Mouse (Mus musculus) G1E (cell line): ENCODE results near the gene Rbm4. TPM values are rescaled to one million over a fixed set of nuclear protein-coding genes. Genes with fewer than 3 reads are reported as not detected.

Experiments used
- ATAC-seq: 2 replicates; pipeline ENCODE4 v1.8.0; 2016; ENCODE audit warnings: mild to moderate bottlenecking; ENCODE audit not compliant: insufficient number of reproducible peaks, poor library complexity, low FRiP score, severe bottlenecking; ENCODE audit errors: extremely low read depth
- DNase-seq: peaks from one replicate; pipeline ENCODE4 v3.0.0; 2012; ENCODE audit warnings: low spot score
- H3K27me3 ChIP-seq: 2 replicates; pipeline ENCODE4 v1.6.1; 2012; ENCODE audit warnings: mild to moderate bottlenecking, low read length, inconsistent platforms; ENCODE audit not compliant: insufficient read depth
- H3K36me3 ChIP-seq: replicated peaks from 2 replicates; pipeline ENCODE3; 2012; ENCODE audit warnings: mild to moderate bottlenecking, inconsistent platforms
- H3K4me1 ChIP-seq: 2 replicates; pipeline ENCODE4 v1.6.1; 2012; ENCODE audit warnings: low read depth, low read length, inconsistent platforms, mixed read lengths; ENCODE audit not compliant: insufficient read depth
- H3K4me3 ChIP-seq: 2 replicates; pipeline ENCODE4 v1.5.1; 2012; ENCODE audit warnings: low read depth, mild to moderate bottlenecking, inconsistent platforms, low read length, moderate library complexity, mixed read lengths
- H3K9me3 ChIP-seq: replicated peaks from 2 replicates; pipeline ENCODE4 v1.6.1; 2012; ENCODE audit warnings: inconsistent platforms
- CTCF ChIP-seq: IDR thresholded peaks from 2 replicates; pipeline ENCODE4 v1.5.1; 2012; ENCODE audit warnings: low read depth, low read length, inconsistent platforms, mixed read lengths
- GATA1 ChIP-seq: IDR thresholded peaks from 2 replicates; pipeline ENCODE4 v1.6.1; 2012; ENCODE audit warnings: borderline replicate concordance, low read length, inconsistent platforms, mixed read lengths
- GATA2 ChIP-seq: IDR thresholded peaks from 2 replicates; pipeline ENCODE4 v1.6.1; 2012; ENCODE audit warnings: low read depth, low read length, inconsistent platforms, borderline replicate concordance
- POLR2AphosphoS5 ChIP-seq: IDR thresholded peaks from 2 replicates; pipeline ENCODE4 v1.6.1; 2012; ENCODE audit warnings: low read depth, low read length, inconsistent platforms; ENCODE audit not compliant: insufficient replicate concordance
- TAL1 ChIP-seq: conservative IDR thresholded peaks from 2 replicates; pipeline ENCODE4 v1.6.1; 2012; ENCODE audit warnings: low read depth, low read length, inconsistent platforms, mixed read lengths
- polyA plus RNA-seq: library from polyadenylated mRNA; stranded (reverse); fragments of >175 nt; gene quantifications from 2 replicates; pipeline ENCODE4 v1.2.3, GENCODE M21; 2012
- total RNA-seq, 2 experiments: library from RNA; stranded (forward) in 1 of 2; stranded (reverse) in 1 of 2; fragments of 200-1000 nt in 1 of 2; fragments of >200 nt in 1 of 2; fragmentation: Nextera tagmentation in 1 of 2; gene quantifications; 2 replicates each; pipeline ENCODE4 v1.2.3; 2014 to 2017

Rbm4 gene
- total RNA-seq (2014; fragmentation: Nextera tagmentation) (50.8 and 72.4 TPM in 2 replicates), total RNA-seq (2017) (80.4 and 99.5 TPM in 2 replicates), polyA plus RNA-seq (3.6 and 19.9 TPM in 2 replicates)

DNA sequence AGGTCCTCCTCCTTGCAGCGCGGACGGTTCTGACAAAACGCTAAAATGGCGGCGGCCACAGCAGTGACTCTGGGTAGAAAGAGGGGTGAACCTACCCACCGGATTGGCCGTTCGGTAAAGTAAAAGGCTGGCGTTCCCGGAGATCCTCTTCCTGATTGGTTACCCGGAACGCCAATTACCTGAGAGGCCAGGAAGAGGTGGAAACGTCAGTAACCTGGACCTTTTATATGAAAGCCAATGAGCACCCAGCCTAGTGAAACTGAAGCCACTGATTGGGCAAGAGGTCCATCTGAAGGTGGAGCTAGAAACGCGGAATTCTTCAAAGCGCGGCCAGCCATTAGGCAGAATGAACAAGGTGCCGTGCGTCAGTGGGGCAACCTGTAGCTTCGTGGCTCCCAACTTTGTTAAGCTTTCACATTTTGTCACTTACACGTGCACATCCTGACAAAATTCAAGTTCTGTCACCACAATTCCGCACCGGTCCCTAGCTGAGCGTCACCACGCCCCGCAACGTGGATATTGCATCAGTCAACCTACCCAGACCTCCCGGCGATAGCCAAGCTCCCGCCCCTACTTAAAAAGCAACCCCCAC, at the start of gene Rbm4:
Gene Rbm4 (minus strand): TSS at position 71 of the 592 bp plus-strand sequence.
- H3K36me3 ChIP-seq: peaks cover 72% of the 10 kb centered on the region
- no peaks in the 10 kb centered on the region for H3K9me3 ChIP-seq
- peak within 1 kb of the TSS; percentile 78 for H3K4me3 ChIP-seq
- ATAC-seq (peak; percentile 99), DNase-seq (peak; percentile 95)
- H3K4me1 ChIP-seq: peaks cover 61% of the 10 kb centered on the region
- no peaks in the 10 kb centered on the region for H3K27me3 ChIP-seq
- TF ChIP-seq POLR2AphosphoS5: 0 out of 2 replicates have a peak, but pooled peaks have one; percentile 70
- TF ChIP-seq TAL1: no peak

DNA sequence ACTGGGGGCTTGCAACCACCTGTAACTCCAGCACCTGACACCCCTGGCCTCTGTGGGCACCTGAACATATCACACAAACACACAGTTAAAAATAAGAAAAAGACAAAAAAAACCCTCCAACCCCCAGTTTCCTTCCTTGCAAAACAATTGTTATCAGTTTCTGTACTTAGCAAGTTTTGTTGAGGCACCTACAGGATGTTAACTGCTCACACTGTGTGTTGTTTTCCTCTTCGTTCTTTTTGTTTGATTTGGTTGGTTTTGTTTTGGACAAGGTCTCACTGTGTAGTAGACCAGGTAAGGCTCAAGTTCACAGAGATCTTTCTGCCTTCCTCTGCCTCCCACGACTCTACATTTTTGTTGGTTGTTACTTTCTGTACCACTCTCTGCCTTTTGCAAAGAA, 48.9 kb upstream of the Rbm4 start:
- H3K27me3 ChIP-seq: peaks cover 26% of the 10 kb centered on the region
- no peak for ATAC-seq
- H3K4me1 ChIP-seq: peaks cover 31% of the 10 kb centered on the region
- no peak for DNase-seq
- TF ChIP-seq GATA1 (no peak), TAL1 (no peak), GATA2 (no peak), CTCF (no peak)
- H3K36me3 ChIP-seq: peaks cover 2% of the 10 kb centered on the region
- no peaks in the 10 kb centered on the region for H3K9me3 ChIP-seq
- no peak overlapping the region for H3K4me3 ChIP-seq

DNA sequence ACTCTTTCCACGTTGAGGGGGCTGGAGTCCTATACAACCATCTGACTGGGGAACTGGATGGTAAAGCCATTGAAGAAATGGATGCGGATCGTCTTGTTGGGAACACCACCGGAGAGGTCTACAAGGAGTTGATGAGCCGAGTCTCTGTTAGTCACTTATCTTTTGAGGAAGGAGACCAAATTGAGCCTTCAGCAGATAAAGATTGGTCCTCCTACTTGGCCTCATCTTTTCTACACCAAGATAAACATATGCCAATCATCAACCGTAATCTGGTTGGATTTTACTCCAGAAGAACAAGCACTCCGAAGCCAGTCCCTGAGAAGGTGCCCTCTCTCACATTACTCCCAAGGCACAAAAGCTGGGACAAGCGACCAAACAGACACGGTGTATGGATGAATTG, 47.1 kb upstream of the Rbm4 start:
- TF ChIP-seq CTCF (no peak), GATA1 (no peak), POLR2AphosphoS5 (no peak)
- peaks cover 18% of the 10 kb centered on the region for H3K36me3 ChIP-seq
- peaks cover 26% of the 10 kb centered on the region for H3K27me3 ChIP-seq
- no peak for ATAC-seq
- DNase-seq: no peak
- H3K9me3 ChIP-seq: no peaks in the 10 kb centered on the region
- H3K4me1 ChIP-seq: peaks cover 34% of the 10 kb centered on the region
- H3K4me3 ChIP-seq: no peak overlapping the region

DNA sequence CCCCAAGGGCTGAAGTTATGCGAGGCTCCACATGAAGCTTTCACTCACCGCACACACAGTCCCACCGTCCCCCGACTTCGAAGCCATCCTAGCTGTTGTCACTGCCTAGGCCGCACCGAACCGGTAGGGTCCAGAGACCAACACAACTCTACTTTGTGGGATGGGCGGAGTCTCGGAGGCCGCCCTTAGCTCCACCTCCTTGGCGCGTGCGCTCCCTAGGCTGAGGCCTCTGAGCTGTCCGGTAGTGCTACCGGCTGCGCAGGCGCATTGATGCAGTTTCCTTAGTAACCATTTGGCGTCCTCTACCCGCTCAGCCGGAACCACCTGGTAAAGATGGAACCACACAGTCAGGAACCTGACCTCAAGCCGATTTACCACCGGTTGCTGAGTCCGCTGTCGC, 45.4 kb upstream of the Rbm4 start, which contains the start of the genes Ccs and Ccdc87:
Gene Ccs (minus strand): TSS at position 184 of the 400 bp plus-strand sequence.
Gene Ccdc87 (plus strand): TSS at position 218 of the 400 bp plus-strand sequence.
- ATAC-seq (peak; percentile 96), DNase-seq (peak; percentile 97)
- TF ChIP-seq TAL1 (no peak), POLR2AphosphoS5 (no peak), GATA2 (no peak), CTCF (no peak)
- peaks cover 26% of the 10 kb centered on the region for H3K27me3 ChIP-seq
- peaks cover 32% of the 10 kb centered on the region for H3K4me1 ChIP-seq
- H3K9me3 ChIP-seq: no peaks in the 10 kb centered on the region
- H3K4me3 ChIP-seq: peak within 1 kb of the TSS; percentile 75
- H3K36me3 ChIP-seq: peaks cover 30% of the 10 kb centered on the region

DNA sequence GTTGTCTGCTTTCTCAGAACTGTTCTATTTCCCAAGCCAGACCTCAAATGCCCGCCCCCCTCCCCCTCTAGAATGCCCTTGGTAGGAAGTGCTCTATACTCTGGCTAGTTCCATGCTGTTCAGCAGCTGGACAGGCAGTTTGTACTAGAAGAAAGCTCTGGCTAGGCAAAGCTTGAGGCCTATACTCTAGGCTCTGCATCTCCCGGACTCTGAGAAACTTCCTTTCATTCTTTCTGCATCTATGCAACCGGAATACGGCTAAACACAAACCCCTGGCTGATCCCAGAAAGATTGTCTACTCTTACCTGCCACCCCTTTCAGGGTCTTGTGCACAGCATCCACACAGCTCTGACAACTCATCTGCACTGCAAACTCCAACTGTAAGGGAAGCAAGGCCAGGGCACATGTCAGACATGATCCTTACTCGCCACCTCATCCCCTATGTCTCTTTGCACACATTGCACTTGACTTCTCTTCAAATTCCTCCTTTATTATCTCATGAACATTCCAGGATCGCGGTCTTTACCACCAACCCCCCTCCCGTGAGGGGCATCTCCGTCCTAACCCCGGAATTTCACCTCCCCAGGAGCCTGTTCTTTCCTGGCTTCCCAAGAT, 44.9 kb upstream of the Rbm4 start:
- DNase-seq (peak; percentile 25), ATAC-seq (no peak)
- Histone ChIP-seq H3K36me3 (peaks cover 35% of the 10 kb centered on the region), H3K27me3 (peaks cover 26% of the 10 kb centered on the region), H3K4me1 (peaks cover 32% of the 10 kb centered on the region), H3K4me3 (peak overlapping the region; percentile 75), H3K9me3 (no peaks in the 10 kb centered on the region)
- TF ChIP-seq TAL1 (no peak), GATA1 (no peak), CTCF (no peak), POLR2AphosphoS5 (no peak), GATA2 (no peak)

DNA sequence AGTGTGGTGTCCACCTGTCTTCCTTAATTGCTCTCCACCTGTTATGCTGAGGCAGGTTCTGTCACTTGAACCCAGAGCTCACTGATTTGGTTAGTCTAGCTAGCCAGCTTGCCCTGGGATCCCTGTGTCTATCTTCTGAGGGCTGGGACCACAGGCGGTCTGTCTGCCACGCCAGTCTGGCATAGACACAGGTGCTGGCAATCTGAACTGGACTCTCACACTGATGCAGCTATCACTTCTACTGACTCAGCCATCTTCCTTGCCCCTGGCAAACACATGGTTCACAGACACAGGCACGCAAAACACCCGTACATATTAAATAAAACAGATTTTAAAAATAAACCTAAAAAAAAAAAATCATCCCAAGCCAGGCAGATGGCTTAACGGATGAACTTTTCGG, 43.3 kb upstream of the Rbm4 start:
- DNase-seq: no peak
- TF ChIP-seq GATA2: no peak
- TF ChIP-seq TAL1: no peak
- no peak for TF ChIP-seq CTCF
- no peak for TF ChIP-seq POLR2AphosphoS5
- TF ChIP-seq GATA1: no peak
- peaks cover 34% of the 10 kb centered on the region for H3K4me1 ChIP-seq
- no peaks in the 10 kb centered on the region for H3K9me3 ChIP-seq
- peaks cover 51% of the 10 kb centered on the region for H3K36me3 ChIP-seq
- ATAC-seq: no peak
- no peak overlapping the region for H3K4me3 ChIP-seq
- peaks cover 22% of the 10 kb centered on the region for H3K27me3 ChIP-seq

DNA sequence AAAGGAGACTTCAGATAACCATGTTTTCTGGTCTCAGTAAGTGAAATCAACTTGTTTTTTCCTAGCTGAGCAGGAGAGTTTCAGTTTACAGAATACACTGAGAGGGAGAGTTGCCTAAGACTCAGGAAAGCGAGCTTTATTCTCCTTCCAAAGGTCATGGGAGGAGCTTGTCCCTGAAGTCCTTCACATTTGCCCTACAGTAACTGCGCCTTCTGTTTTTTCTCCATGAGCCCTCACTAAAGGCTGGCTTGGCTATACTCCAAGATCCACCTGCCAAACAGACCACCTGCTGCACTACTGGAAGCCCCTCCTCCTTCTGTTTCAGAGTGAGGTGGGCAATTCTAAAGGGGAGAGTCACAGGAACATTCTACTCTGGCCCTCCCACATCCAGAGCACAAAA, 42.4 kb upstream of the Rbm4 start:
- peaks cover 32% of the 10 kb centered on the region for H3K4me1 ChIP-seq
- no peaks in the 10 kb centered on the region for H3K9me3 ChIP-seq
- H3K27me3 ChIP-seq: peaks cover 13% of the 10 kb centered on the region
- H3K4me3 ChIP-seq: no peak overlapping the region
- no peak for ATAC-seq
- TF ChIP-seq GATA1 (no peak), TAL1 (no peak), CTCF (no peak), POLR2AphosphoS5 (no peak), GATA2 (no peak)
- DNase-seq: no peak
- peaks cover 59% of the 10 kb centered on the region for H3K36me3 ChIP-seq
